Mouse (Mus musculus): ENCODE data around the gene Qrfp.
A peak's percentile ranks its signal among the peaks of the same experiment; 100 is the strongest.

Qrfp gene

DNA sequence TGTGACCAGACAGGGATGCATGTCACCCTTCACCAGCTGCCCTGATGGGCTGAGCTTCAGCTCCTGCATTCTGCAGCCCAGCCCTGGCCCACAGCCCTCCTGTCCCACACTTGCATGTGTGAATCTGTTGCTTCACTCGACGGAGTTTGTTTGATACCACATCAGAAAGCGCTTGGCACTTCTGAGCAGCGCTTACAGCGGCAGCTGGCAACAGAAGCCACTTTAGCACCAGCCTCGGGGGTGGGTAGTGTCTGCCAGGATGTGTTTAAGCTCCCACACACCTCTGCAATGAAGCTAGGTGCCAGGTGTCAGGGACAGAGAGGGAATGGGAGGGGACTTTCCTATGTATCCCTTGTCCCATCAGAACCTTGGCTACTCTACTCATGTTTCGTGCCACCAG is 4.3 kb upstream of the Qrfp start:
- no peak for DNase-seq

DNA sequence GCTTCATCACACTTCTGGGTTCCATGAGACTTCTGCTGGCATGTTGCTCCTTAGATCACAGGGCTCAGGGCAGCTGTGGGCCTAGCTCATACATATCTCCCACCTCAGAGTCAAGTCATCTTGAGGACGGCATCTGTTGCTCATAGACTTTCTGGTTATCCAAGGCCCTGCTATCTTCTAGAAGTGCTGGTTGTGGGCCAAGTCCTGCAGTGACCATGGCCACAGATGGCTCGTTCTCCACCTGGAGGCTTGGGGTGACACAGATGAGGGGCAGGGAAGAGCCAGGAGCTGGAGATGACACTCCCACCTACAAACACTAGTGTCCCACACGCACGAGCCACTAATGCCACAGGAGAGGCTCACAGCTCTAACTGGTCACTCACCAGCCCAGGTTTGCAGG is 3.3 kb upstream of the Qrfp start:
- no peak for DNase-seq

DNA sequence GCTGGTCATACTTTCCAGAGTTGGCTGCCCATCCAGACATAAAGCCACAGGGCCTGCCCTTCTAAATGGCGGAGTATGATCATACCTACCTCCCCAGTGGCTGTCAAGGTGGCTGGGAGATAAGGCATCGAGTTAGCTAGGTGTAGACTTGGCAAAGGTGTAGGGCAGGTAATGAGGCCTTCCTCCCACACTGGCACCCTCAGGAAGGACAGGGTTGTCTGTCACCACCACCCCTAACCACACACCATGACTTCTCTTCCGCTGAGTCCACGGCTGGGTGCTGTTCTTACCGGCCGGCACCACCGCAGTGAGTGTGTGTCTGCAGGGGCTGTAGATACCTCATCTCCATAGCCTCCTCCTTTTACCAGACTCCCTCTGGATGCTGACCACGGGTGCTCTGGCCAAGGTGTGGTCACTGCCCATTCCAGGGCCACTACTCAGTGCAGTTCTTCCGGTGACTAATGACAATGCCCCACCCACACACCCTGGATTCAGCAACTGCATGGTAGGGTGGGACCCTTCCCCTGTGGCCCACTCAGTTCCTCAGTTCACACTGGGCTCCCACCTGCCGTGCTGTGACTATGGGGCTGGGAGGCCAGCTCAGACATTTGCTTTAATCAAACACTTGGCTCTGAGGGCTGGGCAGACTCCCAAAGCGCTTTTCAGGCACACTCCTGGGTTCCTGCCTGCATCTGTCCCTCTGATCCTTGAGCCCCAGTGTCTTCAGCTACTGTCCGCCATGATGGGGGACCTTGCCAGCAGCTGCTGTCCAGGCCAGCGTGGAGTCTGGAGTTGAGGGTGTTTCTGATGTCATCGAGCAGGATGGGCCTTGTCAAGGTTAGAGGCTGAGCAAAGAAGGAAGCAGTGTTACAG is 942 bp upstream of the Qrfp start:
- no peak for DNase-seq

DNA sequence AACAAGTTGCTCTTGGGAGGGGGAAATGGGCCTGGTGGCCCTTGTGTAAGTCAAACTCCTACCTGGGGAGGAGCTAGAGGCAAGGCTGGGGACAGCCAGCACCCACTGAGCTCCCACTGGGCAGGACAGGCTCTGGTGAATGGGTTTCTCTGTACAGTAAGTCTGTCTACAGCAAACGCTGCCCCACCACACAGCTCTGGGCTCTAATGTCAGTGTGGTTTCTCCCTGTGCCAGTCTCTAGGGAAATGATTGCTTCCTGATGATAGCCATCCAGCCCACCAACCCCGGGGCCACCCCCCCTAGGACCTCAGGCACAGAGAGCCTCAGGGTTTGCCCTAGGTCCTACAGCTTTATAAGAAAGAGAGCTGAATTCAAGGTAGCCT is 1.0 kb downstream of the Qrfp start:
- no peak for DNase-seq

DNA sequence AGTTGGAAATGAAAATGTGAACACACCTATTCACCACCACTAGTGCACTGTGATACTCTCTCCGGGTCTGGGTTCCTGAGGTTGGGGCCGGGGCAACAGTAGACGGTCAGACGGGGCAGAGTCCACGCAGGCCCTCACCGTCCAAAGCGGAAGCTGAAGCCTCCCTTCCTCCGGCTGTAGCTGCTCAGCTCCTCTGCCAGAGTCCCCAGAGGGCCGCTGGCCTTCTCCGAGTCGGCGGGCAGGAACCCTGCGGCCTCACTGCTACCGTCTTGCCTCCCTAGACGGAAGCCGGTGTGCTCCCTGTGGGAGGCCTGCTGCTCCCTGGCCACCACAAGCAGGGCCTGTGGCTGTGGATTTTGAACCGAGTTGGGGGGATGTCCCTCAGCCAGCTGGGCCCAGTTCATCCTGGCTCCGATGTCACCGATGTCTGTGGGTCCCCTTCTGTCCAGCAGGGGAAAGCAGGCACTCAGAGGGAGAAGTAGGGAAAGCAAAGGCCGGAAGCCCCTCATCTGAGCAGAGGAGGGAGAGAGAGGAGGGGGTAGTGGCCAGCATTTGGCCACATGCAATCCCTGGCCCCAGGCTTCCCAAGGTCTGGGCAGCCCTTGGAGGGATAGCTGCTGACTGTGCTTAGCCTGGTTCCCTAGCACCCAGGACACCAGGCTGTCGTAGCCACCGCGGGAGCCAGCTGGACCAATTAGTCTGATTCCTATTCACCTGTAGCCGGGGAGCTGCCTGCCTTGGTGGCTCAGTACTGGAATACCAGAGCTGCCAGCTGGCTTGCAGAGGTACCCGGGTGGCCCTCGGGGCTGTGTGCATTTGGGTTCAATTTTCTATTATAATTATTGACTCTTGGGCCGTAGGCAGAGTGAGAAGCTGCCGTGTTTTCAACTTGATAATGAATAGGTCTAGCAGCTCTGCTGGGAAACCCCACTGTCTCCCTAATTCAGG is 1.7 kb downstream of the Qrfp start:
- peak in 1 of 2 experiments; percentile 28 for DNase-seq

DNA sequence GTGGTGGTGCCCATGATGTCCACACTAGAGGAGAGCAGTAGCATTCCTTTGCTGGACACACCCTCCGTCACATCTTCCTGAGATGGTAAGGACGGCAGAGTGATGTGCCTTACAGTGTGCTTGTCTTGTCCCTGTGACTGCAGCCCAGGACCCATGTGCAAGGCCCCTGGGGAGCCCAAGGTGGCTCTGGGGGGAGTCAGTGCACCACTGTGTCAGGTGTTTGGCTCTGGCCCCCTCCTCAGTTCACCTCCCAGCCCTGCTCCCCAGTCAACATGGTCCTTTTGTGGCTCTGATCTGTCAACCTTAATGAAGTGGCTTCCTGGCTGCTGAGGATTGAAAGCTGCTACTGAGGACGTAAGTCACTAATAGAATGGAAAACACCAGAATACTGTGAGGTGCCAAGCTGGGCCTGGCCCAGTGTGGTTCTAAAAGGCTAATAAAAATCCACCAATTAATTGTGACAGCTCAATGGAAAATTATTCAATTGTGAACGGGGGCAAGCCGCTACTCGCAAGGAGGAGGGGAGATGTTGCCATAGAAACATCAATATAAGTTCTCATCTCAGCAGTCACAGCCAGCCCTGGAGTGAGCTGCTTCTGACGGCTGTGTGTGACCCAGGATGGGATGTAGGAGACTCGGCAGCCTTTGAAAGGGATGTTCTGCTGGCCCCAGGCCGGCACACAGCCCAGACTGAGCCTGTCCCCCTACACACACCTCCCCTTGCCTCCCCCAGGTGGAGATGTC is 3.6 kb downstream of the Qrfp start:
- no peak for DNase-seq

DNA sequence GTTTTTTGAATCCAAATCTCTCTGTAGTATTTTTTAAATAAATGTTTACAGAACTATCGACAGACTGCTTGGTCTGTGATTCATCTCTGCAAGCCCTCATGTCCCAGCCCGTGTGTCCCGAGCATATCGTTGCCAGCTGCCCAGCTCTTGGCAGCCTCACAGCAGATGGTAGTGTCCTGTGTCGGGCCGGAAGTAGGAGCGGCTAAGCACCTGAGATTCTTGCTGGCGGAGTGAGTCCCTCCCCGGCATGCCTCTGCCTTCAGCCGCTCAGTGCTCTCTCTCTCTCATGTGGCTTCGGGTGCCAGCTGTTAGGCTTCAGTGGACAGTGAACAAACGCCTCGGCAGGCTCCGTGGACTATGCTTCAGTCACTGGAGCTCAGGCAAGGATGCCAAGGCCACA is 6.9 kb downstream of the Qrfp start:
- peak; percentile 29 to 49 for DNase-seq

DNA sequence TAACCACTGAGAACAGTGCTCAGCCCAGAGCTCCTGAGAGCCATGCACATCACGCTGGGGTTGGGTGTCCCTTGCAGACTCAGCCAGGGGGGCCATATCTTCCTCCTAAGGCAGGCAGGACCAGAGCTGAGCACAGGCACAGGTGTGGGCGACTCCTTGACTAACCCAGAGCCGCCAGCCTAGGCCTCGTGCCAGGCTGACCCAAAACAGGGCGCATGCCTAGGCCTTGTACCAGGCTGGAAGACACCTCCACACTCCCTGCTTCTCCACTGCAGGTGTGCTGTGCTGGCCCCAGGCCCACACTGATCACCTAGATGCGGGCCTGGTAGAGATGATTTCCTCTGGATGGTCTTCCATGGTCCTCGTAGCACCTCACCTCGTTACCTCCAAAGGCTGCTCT is 7.6 kb downstream of the Qrfp start:
- DNase-seq, result no peak

DNA sequence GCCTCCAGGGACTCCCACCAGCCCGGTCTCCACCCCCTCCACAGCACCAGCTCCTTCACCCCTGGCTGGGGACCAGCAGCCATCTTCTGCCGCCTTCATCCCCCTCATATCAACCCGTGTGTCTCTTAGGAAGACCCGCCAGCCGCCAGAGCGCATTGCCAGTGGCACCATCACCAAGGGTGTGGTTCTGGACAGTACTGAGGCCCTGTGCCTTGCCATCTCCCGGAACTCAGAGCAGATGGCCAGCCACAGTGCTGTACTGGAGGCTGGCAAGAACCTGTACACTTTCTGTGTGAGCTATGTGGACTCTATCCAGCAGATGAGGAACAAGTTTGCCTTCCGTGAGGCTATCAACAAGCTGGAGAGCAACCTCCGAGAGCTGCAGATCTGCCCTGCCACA is 9.0 kb downstream of the Qrfp start:
- DNase-seq, result no peak

DNA sequence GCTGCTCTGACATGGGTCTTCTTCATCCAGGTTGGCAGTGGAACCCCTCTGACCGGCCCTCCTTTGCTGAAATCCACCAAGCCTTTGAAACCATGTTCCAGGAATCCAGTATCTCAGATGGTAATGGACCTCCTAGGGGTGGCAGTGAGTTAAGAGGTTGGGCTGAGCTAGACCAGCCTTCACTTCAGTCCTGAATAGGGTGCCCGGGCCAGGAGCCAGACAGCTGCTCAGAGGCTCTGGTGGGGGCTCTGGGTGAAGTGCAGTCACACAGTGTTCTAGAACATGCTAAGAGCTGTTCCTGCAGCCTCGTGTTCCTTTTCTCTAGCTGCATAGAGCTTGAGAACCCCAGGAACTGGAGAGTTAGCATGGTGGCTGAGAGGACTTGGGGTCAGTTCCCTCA is 13.4 kb downstream of the Qrfp start:
- DNase-seq, result no peak

DNA sequence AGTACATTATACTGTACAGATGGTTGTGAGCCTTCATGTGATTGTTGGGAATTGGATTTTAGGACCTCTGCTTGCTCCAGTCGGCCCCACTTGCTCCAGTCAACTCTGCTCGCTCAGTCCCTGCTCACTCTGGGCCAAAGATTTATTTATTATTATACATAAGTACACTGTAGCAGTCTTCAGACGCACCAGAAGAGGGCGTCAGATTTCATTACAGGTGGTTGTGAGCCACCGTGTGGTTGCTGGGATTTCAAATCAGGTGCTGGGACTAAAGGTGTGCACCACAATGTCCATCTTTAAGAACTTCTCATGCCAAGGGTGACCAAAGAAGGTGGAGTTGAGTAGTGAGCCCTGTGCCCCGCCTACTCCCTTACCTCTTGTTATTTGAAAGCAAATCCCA is 17.8 kb downstream of the Qrfp start:
- DNase-seq, result no peak

DNA sequence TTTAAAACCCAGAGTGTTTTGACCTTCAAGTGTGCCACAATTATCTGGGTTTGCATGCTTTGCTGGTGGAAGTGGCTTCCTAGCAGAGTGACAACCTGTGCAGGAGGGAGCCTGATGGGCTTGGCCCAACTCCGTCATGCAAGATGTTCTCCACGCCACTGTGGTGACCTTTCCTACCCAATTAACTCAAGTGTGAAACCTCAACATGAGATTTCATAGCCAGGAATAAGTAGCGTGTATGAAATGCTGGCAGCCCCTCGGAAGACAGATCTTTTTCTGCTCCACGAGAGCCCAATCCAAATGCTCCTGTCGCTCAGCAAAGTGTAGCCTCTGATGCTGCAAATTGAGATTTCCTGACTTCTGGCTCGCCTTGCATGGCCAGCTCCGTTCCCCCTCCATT is 19.1 kb downstream of the Qrfp start:
- no peak for DNase-seq

DNA sequence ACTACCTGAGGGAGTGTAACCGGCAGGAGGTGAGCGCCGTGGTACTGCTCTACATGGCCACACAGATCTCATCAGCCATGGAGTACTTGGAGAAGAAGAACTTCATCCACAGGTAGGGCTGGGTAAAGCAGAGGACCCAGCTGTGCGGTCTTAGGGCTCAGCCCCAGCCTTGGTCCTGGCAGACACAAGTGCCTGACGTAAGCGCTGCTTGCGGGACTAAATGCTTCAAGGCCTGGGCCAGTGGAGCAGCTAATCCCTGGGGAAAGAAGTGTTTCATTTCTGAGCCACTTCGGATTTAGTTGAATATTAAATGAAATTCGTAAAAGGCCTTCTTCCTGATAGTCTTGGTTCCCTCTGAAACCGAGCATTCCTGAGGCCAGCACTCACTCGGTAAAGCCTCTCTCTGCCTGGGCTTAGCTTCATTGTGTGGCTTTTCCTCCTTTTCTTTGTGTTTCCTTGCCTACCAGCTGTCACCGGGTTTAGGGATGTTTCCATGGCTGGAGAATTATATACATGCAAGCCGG is 19.6 kb downstream of the Qrfp start:
- DNase-seq, result peak; percentile 30 to 51

DNA sequence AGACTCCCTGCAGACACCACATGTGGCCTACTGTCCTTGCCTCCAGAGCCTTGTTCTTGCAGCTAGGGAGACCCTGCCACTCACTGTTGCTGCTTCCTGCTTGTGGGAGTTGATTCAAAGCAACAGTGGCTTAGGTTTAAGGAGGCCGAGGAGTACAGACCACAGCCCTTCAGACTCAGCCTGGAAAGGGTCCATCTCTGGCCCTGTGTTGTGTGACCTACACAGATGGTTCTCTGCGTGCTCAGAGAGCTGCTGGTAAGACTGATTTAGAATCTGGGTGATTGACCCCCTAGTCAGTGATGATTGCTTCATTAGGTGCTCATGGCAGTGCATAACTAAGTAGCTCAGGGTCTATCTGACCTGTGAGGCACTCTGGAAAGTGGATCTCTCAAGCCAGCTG is 21.2 kb downstream of the Qrfp start:
- no peak for DNase-seq

DNA sequence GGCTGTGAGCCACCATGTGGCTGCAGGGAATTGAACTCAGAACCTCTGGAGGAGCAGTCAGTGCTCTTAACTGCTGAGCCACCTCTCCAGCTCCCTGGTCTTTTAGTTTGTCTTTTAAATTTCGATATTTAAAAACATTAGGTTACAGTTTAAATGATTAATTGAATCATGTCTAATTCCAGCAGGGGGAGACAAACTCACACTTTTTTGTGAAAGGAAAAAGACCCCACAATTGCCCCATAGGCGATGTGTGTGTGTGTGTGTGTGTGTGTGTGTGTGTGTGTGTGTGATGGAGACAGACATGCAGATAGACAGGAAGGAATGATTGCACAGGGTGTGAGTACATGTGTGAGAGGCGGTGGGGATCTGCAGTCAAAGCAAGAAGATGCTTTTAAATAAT is 22.2 kb downstream of the Qrfp start:
- no peak for DNase-seq

DNA sequence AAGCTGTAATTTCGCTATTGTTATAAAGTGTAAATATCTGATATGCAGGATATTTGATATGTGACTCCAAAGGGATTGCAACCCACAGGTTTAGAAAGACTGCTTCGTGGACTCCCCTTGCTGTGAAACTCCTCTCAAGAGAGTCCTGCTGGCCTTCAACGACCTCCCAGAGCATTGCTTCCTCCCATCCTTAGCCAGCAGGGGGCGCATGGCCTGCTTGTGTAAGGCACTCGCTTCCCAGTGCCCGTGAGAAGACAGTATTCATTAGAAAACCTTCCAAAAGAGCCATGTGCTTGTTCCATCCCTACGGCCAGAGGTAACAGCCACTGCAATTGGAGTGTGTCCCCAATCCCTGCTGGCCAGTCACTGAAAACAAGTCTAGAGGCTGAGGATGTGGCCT is 23.4 kb downstream of the Qrfp start:
- DNase-seq, result peak; percentile 46 to 79

DNA sequence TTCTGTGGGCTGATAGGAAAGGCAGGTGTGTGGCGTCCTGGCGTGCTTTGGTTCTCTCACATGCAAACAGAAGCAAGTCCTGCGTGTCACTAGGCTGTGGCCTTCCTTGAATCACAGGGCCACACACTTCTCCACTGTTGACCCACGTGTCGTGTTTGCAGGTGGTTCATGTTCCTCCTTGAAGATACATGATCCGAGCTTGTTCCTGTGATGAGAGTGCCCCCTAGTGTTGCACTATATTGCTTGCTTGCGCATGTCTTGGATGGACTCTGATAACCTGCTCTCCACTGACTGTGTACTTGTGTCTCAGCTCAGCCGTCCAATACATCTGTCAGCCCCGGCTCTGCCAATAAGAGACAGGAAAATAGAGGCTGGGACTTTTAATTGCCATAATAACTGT is 25.3 kb downstream of the Qrfp start:
- DNase-seq, result peak; percentile 84 to 89

DNA sequence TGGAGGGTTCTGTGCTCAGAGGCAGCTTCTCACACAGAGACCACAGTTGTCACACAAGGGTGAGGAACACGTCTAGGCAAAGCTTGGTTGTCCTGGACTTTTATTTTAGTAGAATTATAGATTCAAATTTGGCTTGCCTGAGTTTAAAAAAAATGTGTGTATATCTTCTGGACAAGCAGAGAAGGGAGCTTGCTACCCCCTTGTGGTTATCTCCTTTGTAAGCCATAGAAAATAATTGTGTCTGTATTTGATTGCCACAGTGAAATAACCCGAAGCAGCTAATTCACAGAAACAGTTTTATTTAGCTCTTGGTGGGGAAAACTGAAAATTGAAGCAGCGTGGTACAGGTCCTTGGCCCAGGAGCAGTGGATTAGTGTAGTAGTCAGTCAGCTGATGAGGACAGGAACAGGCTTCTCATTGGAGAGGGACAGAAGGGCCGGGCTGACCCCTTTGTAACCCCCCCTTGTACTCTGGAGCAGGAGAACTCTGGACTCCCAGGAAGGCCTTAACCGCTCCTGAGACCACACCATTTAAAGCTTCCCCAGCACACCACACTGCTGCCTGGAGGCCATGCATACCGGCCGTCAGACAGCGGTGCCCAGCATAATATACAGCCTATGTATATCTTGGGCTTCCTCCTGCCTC is 27.3 kb downstream of the Qrfp start:
- peak; percentile 51 to 67 for DNase-seq

DNA sequence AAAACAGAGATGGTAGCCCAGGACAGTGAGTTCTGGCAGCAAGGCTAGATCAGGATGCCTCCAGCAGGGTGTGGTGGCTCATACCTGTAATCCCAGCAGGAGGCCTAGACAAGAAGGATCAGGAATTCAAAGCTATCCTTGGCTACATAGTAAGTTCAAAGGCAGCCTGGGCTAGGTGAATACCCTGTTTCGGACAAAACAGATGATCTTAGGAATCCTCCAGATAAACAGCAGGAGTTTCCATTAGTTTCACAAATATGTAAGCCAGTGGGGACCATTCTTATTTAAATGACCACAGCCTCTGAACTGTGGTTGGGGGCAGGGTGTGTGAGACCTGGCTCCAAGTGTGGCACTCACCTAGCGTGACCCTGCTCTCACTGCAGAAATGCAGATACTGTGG is 31.1 kb downstream of the Qrfp start:
- DNase-seq, result no peak

DNA sequence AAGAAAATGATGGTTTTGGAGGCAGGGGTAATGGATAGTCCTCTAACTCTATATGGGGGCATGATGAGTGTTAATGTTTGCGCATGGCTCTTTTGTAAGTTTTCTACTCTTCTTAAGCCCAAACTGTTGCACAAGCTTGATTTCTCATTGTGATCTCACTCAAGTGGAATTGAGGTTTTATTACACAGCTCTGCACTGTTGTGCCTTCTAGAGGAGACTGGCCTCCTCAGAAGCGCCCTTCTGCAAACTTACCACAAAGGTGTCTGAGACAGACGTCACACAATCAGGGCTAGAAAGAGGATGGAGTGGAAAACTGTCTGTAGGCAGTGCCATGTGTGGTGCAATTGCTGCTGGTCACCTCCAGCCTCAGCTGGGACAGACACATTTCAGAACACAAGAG is 33.9 kb downstream of the Qrfp start:
- DNase-seq, result no peak

DNA sequence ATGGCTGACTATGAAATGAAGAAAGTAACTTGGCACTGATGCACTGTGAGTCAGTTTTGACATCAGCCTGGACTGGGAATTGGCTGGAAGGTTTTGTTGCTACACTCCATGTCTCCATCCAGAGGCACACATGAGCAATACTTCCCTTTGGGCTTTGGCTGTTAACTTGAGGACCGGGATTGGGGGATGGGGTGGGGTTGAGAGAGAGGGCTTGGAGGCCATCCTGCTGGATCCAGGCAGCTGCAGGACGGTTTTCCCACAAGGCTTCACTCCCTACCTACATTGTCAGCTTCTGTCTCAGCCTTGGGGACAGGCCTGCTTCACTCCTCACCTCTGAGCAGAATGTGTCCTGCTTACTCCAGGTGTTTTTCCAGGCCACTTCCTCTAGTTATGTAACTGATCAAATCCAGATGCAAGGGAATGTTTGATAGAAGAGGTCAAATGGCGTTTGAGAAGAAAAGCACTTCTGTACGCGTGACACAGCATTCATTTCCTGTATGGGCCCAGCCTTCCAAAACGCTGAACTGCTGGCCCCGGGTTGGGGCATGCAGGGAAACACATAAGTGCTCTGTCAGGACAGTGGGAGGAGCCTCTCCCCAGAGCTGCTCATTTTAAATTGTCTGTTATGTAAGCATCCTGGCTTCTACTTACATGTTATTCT is 39.5 kb downstream of the Qrfp start:
- DNase-seq, result peak; percentile 84 to 93

DNA sequence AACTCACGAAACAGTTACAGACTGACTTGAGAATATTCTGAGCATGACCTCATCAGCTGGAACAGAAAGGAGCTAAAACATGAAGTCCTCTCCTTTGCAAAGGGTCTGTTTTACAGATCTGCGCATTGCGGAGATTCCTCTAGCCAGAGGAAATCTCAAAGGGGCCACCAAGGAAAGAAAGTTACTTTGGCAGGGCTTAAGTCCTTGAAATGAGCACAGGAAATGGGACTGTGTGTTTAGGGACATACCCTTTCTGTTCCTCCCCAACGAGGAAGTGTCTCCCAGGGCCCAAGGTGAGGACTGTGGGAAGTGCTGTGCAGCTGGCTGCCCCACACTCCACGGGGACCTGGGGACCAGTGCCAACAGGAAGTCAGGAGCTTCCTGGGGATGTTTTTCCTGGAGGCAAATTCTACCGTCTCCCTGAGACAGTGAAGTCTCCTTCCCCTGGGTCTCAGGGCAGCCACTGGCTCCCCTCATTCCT is 40.7 kb downstream of the Qrfp start:
- peak; percentile 75 to 78 for DNase-seq
